Mouse (Mus musculus) megakaryocyte progenitor cell, adult 5-6 weeks (primary cell): Measurements from ENCODE around the gene Ppp2r5c. TPM values are rescaled to one million over a fixed set of nuclear protein-coding genes. Genes with fewer than 3 reads are reported as not detected.

Experiments used
- ATAC-seq: replicated peaks from 2 replicates; pipeline ENCODE4 v1.8.0; 2016; ENCODE audit warnings: mild to moderate bottlenecking, moderate TSS enrichment, inconsistent platforms; ENCODE audit not compliant: poor library complexity
- total RNA-seq, 2 experiments: library from RNA; stranded (forward) in 1 of 2; stranded (reverse) in 1 of 2; fragments of 157-497, 149-512 nt in 1 of 2; fragments of 200-1000 nt in 1 of 2; gene quantifications; 2 replicates each; pipeline versions ENCODE4 v1.2.3 to v1.2.4; 2015 to 2017

The Ppp2r5c gene
- total RNA-seq, 2 experiments from 2014 or later, result 119 to 189 TPM

DNA sequence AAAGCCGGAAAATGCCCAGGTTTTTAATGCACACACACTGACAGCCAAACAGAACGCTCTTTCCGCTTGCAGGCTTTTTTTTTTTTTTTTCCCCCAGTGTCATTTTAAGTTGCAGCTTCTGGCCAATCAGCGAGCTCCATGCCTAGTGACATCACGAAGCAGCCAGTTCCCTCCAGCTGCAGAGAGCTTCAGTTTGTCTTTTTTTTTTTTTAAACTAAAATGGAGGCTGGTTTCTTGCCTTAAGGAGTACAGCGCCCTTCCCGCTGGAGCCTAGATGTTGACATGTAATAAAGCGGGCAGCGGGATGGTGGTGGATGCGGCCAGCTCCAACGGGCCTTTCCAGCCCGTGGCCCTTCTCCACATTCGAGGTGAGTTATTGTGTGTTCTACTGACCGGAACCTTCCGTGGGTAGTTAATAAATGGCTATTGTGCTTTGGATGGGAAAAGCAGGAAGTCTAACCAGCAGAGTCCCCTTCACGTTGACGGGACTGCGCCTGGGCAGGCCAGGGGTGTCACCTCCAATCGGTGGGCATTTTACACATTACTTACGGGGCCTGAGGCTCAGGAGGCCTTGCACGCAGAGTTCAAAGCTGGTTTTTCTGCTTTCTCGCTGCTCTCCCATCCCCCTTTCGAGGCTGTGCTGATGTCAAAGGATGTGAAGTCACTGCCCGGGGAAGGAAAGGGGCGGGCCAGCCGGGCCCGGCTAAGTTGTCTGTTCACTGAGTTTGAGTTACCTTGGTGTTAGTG is 38.8 kb downstream of the Ppp2r5c start:
- peak; percentile 83 for ATAC-seq

DNA sequence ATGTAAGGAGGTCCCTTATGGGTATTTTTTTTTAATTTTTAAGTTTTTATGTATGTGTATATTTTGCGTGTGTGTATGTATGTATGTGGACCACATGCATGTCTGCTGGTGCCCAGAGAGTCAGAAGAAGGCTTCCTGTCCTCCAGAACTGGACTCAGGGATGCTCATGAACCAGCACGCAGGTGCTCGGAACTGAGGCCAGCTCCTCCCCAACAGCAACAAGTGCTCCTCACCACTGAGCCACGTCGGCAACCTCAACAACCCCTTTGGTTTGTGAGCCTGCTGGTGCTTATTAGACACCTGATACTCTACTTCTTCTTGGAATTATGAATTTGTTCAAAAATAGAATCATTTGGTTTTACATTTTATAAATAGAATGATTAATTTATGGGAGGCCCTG is 39.9 kb downstream of the Ppp2r5c start:
- ATAC-seq, result no peak

DNA sequence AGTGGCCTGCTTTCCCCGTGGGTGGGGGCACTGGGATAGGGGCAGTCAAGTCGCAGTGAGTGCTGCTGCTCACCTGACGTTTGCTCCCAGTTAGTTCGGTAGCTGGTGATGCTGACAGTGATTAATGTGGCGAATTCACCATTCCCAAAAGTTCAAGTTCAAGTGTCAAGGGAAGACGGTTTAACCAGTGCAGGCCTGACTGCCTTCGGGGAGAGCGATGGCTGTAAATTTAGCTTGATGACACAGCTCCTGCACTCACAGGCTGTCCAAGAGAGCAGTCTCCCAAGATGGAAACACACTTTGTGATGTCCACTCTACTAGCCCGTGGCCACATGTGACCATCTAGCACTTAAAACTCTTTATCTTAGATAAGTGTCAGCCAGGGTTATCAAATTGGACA is 41.1 kb downstream of the Ppp2r5c start:
- no peak for ATAC-seq

DNA sequence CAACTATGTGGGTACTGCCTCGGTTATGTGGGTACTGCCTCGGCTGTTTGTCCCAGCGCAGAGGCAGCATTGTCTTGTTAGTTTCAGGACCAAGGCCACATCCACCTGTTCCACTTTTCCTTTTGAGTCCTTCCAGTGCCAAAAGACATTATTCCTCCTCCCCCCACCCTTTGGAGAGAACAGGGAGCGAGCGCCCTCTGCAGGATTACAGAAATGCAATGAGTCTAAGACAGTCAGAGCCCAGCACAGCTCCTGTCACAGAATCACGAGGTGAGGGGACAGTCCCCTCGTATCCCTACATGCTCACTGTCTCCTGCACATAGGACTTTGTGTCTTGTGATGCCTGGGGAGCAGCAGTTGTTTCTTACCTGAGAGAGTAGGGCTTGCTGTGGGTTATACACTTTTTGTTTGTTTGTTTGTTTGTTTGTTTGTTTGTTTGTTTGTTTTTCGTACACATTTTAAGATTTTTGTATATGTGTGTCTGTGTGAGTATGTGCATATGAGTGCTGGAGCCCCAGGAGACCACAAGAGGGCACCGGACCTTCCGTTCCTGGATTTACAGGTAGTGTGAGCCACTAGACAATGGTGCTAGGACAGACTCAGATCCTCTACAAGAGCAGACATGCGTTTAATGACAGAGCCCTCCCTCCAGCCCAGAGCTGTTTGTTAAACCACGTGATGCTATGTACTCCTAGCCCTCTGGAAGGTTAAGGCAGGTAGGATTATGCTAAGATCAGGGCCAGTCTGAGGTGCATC is 43.2 kb downstream of the Ppp2r5c start:
- no peak for ATAC-seq

DNA sequence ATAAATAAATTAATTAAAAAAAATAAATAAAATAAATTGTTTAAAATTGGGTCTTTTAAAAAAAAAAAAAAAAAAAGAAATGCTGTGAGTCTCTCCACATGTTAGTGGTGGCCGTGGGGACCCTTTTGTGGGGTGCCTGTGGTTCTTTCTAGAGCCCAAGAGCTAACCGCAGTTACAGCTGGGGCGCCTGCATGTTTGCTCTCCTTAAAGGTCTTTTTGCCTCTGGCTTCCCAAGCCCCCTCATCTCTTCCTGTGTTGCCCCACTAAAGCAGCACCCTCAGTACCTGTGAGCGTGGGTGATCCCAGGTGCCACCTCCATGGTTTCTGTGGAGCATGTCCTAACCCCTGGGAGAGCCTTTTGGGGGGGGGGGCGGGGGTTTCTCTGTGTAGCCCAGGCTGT is 45.5 kb downstream of the Ppp2r5c start:
- ATAC-seq, result no peak

DNA sequence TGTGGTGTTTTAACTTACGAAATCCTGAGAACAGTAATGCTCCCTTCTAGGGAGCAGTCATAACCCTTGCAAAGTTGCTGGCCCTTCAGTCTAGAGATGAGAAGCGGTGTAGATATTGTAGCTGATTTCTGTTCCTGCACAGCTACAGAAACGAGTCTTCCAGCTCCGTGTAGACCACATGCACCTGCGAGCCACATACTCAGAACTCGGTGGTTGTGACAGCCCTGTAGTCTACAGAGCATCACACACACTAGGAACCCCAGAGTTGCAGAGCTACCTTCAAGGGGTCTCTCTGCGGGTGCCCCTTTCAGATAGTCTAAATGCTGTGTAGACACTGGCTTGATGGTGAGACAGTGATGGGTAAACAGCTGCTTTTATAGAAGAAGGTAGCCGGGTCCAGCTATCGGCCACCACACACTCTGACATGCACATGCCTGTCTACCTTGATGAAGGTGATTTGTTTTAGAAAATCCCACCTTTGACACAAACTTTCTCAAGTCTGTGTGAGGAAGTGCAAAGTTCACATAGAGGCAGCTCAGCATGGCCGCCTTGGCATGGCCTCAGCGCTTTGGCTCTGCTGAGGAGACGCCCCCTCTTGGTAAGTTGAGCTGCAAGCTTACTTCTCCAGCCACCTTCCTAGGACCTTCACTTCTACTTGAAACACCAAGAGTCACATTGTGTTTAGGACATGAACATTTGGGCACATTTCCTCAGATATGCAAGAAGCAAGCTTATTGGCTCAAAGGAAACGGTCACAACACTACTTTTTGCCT is 46.9 kb downstream of the Ppp2r5c start:
- no peak for ATAC-seq

DNA sequence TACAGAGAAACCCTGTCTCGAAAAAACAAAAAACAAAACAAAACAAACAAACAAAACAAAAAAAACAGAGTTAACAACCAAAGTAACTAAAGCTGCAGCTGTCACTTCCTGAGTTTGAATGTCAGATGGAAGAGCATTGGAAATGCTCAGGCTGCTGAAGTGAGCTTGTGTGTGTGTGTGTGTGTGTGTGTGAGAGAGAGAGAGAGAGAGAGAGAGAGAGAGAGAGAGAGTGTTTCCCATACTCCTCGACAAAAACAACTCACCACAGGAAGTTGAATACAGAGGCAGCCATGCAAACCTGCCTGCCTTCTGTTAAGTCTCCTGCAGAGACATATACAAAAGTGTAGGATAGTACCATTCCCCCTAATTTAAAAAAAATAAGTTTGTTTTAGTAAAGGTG is 47.9 kb downstream of the Ppp2r5c start:
- ATAC-seq, result no peak

DNA sequence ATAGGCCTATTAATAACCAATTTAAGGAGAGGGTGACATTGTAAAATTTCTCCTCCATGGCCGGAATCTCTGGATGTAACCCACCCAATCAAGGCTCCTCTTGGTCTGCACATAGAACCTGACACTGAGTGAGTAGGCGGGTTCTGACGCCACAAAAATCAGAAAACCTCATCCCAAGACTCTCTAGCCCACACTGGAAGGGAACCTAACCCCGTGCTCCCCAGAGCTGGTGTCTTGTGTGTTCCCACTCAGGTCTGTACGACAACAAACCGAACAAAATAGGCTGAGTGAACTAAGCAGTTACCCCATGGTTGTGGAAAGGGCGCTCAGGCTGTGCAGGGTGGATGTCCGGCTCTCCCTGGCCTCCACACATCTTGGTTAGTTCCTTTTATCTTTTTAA is 48.3 kb downstream of the Ppp2r5c start:
- ATAC-seq, result no peak

DNA sequence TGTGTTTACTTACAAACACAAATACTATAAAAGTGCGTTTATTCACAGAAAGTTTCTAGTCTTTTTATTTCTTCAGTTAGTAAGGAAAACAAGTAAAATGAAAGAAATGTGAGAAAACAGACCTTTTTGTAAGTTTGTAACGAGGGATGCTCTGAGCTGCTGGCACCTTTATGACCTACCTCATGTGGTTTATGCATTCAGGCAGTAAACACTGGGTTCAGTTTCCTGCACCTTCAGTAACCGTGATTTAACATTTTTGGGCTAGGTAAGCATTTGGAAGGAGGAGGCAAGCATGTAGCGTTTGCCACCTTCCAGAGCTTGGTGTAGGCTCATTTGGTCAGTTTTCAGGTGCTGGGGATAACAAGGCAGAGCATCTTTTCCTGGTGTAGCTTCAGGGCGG is 49.1 kb downstream of the Ppp2r5c start:
- no peak for ATAC-seq

DNA sequence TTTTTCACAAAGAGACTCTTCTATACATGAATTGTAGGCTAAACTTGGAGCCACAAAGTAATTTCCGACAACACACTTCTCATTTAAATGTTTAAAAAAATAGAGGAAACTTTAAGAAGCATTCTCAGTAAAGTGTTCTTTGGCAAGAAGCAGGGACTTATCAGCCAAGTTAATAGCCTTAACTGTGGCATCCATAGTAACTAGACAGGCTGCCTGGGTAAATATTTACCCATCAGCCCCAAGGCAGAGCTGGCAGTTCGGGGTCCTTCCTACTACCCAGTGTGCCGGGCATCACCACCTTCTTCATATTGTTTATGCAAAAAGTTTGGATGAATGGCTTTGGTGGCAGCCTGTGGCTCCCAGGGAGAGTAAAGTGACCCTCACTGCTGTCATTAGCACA is 50.1 kb downstream of the Ppp2r5c start:
- ATAC-seq, result no peak

DNA sequence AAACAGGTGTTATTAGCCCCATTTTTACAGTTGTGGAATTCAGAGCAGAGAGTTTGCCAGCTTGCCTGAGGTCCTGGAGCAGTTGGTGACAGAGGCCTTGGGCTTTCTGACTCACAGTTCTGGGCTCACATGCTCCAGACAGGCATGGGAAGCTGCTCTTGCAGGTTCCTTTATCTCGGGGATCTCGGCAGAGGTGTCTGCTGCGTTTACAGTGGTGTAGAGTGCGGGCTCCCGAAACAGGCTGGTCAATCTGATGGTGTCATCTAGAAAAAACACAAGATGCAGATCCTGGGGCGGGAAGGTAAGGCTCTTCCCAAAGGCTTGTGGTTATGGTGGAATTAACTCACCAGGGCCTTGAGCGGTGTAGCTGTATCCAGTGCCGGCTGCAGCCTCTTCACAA is 50.6 kb downstream of the Ppp2r5c start:
- ATAC-seq, result no peak

DNA sequence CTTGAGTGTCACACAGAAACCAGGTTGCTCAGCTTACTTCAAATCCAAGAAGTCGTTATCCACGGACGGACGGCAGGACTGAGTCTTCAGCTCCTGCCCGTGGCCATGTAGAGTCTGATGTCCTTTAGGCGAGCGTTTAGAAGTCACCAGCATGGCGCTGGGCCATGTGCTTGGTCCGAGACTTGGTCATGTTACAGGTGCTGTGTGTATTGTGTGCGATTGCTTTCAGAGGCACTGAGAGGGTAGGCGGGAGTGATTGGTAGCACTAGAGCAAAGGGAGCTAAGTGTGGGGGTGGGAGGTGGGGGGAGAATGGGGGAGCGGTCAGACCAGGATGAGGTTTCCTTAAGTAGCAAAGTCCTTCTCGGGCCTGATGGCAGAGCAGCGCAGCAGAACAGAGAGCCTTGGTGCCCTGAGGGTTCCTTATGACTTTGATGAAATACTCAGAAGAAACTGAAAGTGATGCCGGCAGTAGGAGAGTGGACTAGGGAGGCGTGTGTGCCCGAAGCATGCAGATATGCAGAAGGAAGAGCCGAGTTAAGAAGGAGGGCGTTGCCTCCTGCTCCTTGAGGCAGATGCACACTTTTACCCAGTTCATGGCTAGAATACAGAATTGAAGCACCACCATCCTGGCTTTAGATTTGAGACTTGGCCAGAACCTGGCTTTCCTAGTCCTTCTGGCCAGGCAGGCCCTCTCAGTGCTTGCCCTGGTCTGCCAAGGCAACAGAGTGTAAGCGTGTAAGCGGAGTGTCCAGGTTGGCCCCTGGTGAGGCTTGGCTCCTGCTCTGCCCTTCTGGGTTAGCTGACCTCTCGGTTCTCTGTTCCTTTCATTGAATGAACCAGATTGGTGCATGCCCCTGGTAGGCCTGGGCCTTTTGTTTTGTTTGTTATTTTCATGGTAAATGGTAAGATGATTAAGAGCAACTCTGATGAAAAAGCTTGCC is 51.6 kb downstream of the Ppp2r5c start:
- peak; percentile 68 for ATAC-seq

DNA sequence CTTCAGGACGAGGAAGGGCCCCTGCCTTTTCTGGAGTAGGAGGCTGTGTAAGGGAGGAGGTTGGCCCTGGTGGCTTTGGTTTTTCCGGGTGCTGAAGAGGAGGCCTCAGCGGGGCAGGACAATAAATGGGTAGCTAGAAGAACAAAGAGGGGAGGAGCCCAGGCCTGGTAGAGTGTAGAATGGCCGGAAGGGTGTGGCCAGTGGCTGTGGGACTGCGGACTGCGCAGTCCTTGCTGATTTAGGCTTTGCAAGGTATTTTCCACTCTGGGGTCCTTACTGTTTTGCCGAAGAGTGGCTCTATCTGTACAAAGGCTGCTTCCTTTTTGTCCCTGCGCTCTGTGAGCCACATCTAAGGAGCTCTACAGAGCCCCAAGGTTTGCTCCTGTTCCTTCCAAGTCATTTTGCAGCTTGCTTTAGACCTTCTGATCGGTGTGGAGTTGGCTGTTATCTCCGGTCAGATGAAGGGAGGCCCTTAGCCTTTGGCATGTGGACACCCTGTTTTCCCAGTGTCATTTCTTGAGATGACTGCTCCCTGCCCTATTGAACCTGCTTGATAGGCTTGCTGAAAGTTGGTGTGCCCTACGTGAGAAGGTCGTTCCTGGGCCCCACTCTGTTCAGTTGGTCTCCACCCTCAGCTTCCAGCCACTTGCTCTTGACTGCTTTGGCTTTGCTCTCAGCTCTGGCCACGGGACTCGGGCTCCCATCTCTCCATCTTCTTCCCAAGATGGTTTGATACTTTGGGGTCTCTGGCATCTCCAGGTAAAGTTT is 52.5 kb downstream of the Ppp2r5c start:
- ATAC-seq, result peak; percentile 48

DNA sequence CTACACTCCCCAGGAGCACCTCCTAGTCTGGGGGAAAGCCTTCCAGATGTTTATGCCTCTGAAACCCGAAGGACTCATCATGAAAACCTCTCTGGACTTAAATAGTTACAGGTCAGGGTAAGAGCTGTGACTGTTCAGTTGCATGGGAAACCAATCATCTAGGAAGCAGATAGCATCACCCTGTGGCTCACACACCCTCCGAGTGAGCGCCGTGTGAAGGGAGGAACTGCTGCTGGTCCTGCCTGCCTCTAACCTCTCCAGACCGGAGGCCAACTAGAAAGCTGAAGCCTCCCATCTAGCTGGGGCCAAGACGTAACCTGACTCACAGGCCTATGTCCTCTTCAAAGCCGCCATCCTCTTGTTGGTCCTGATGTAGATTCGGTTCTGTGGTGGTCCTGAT is 53.2 kb downstream of the Ppp2r5c start:
- 0 out of 2 replicates have a peak, but pooled peaks have one; percentile 18 for ATAC-seq

DNA sequence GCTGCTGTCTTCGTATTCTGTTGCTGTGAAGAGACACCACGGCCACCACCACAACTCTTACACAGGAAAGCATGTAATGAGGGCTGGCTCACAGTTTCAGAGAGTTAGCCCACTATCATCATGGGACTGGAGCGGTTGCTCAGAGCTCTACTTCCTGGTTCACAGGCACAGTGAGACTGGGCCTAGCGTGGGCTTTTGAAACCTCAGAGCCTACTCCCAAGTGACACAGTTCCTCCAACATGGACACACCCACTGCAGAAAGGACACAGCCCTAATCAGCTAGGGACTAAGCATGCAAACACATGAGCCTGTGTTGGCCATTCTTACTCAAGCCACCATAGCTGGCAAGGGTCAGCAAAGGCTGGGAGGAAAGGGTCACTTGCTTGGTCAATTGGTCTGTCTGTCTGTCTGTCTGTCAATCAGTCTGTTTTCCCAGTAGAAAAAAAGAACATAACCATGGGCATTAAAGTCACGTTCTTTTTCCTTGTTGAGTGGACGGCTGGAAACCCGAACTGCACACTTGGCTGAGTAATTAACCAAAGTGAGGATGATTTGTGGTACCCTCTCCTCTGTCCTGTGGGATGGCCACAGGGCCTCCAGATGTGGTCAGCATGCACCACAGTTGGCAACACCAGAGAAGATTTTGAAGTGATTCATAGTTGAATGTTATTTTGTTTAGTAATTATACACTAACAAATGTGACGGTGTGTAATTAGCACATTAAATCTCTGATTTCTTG is 56.7 kb downstream of the Ppp2r5c start:
- ATAC-seq, result peak; percentile 77

DNA sequence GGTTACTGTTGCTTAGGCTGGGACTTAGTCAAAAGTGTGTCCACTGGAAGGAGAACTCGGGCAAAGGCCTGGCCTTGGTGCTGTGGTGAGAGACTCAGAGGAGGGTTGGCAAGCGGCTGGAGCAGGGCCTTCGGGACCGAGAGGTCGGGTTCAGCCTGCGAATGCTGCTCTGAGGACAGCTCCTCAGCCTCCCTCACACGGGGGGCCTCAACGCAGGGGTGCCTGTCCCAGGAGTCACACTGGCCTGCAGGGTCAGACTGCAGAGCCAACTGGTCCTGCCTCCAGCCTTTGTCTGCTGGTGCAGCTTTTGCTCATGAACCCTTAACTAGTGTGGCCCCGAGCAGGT is 57.2 kb downstream of the Ppp2r5c start:
- no peak for ATAC-seq

DNA sequence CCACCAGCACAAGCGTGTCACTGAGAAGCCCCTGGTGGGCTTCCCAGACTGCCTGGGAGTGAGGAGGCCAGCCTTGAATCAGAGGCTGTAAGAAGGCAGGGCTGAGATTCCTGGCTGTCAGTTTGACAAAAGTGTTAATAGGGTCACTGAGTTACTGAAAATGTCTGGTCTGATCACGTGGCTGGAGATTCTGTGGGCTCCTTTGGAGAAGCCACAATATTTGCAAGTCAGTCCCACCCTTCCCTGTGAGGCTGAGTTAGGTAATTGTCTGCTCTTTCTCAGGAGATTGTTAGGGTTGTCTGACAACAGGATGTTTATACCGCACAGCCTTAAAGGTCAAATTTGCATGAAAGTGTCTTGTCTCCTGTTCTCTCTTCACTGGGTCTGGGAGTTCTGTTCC is 57.9 kb downstream of the Ppp2r5c start:
- 0 out of 2 replicates have a peak, but pooled peaks have one; percentile 9 for ATAC-seq

DNA sequence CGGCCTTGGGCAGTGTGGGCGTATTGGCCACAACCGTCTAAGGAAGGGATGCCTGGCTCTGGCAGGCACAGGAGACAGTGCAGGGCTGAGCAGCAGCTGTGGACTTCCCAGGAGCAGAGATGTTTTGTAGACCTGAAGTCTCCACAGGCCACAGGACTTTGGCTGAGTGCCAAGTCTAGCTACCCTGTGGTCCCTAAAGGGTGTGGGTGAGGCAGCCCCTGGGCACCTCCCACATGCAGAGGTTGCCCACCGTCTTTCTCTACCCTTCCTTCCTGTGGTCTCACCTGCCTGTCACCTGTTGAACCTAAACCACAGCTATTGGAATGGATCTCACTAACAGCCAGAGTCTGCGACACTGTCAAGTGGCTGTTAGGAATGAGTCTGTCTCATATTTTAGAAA is 59.1 kb downstream of the Ppp2r5c start:
- ATAC-seq, result no peak

DNA sequence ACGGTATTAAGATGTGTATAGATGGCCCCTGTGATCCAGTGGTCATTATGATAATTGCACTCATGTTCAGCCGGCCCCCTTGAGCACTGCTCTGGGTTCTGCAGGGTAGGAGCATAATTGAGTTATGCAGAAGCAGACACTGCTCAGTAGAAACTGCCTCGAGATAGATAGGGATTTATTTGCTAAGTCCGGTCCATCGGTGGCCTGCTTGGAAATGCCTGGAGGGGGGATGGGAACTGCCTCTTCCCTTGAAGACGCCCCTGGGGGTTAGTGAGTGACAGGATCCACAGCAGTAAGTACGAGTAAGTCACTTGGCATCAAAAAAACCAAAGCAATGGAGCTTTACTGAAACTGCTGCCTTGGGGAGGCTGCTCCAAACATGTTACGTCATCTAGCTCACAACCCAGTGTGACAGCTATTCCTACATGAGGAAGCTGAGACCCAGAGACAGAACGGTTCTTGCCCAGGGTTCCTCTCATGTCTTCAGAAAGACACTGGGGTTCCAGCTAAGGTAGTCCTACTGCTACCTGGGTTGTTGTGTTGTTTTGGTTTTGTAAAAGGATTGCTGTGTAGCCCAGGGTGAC is 60.9 kb downstream of the Ppp2r5c start:
- ATAC-seq, result no peak
